Mouse (Mus musculus) liver, postnatal 0 days (tissue): ENCODE measurements around the gene Rplp2.

Source experiments
- CTCF ChIP-seq: sonication (generic); IDR thresholded peaks from 2 replicates; pipeline ENCODE4 v1.5.1; 2016; ENCODE audit warnings: antibody characterized with exemption, low read depth
- EP300 ChIP-seq: IDR thresholded peaks from 2 replicates; pipeline ENCODE4 v1.6.1; 2016; ENCODE audit warnings: antibody characterized with exemption, low read depth, mild to moderate bottlenecking

- TF ChIP-seq CTCF = peak; percentile 48
- TF ChIP-seq EP300 = peak; percentile 22; the same call in 1 of the 2 replicates
Observed at GRCm38 (mm10) chr7:141454967-141455551, 7.9 kb downstream of the Rplp2 start, which contains the start of gene Pnpla2.
